Mouse (Mus musculus) megakaryocyte-erythroid progenitor cell, adult 5-6 weeks (primary cell): ENCODE data around the gene Endog. TPM values are rescaled to one million over a fixed set of nuclear protein-coding genes. Genes with fewer than 3 reads are reported as not detected.
"Not testable (repeated sequence)": the region's sequence is repeated elsewhere in the genome, so short reads cannot be mapped to it uniquely, and the experiment has no call there.

Source experiments
- ATAC-seq: replicated peaks from 2 replicates; pipeline ENCODE4 v1.8.0; 2016; ENCODE audit warnings: mild to moderate bottlenecking, inconsistent platforms; ENCODE audit not compliant: severe bottlenecking, poor library complexity, low FRiP score, low TSS enrichment
- total RNA-seq, 2 experiments: library from RNA; stranded (forward) in 1 of 2; stranded (reverse) in 1 of 2; fragments of 200-1000, 215-1000 nt in 1 of 2; fragments of >200 nt in 1 of 2; fragmentation: Nextera tagmentation in 1 of 2; gene quantifications; 2 replicates each; pipeline ENCODE4 v1.2.3; 2014 to 2017

Gene Endog
- total RNA-seq, 2 experiments from 2014 or later: 6.3 to 22.3 TPM

- peak; percentile 67; the same call in 1 of the 2 replicates for ATAC-seq
Observed at GRCm38 (mm10) chr2:30161809-30162208, 9.5 kb upstream of the Endog start.

GRCm38 (mm10) chr2:30164340-30164932 is 6.9 kb upstream of the Endog start:
- ATAC-seq: no peak

GRCm38 (mm10) chr2:30166677-30167076 is 4.6 kb upstream of the Endog start:
- no peak for ATAC-seq

GRCm38 (mm10) chr2:30171997-30172382 is 697 bp downstream of the Endog start:
- ATAC-seq: peak; percentile 17; the same call in 1 of the 2 replicates

GRCm38 (mm10) chr2:30173541-30174240 is 2.4 kb downstream of the Endog start:
- ATAC-seq: no peak

- ATAC-seq: no peak
Observed at GRCm38 (mm10) chr2:30175897-30176296, 4.6 kb downstream of the Endog start.

GRCm38 (mm10) chr2:30176561-30176960 is 5.3 kb downstream of the Endog start:
- ATAC-seq: no peak

GRCm38 (mm10) chr2:30177700-30178675 is 6.7 kb downstream of the Endog start, which contains the start of gene Spout1:
TSS of gene Spout1 (minus strand) at chr2:30178459.
- peak; percentile 99 for ATAC-seq

- not testable (repeated sequence) for ATAC-seq
Observed at GRCm38 (mm10) chr2:30178711-30179110, 7.4 kb downstream of the Endog start.

- no peak for ATAC-seq
Observed at GRCm38 (mm10) chr2:30182424-30182823, 11.1 kb downstream of the Endog start.

- ATAC-seq: no peak
Observed at GRCm38 (mm10) chr2:30183721-30184120, 12.4 kb downstream of the Endog start.

- ATAC-seq: peak; percentile 90
Observed at GRCm38 (mm10) chr2:30185276-30185675, 14.0 kb downstream of the Endog start.

- no peak; the same call in 1 of the 2 replicates for ATAC-seq
Observed at GRCm38 (mm10) chr2:30185681-30186080, 14.4 kb downstream of the Endog start.

GRCm38 (mm10) chr2:30191790-30192580 is 20.7 kb downstream of the Endog start:
- no peak for ATAC-seq

GRCm38 (mm10) chr2:30194656-30195055 is 23.4 kb downstream of the Endog start:
- no peak for ATAC-seq

- no peak for ATAC-seq
Observed at GRCm38 (mm10) chr2:30198021-30198420, 26.7 kb downstream of the Endog start.

GRCm38 (mm10) chr2:30199984-30200383 is 28.7 kb downstream of the Endog start:
- ATAC-seq: no peak

GRCm38 (mm10) chr2:30200388-30200925 is 29.2 kb downstream of the Endog start:
- no peak for ATAC-seq

- ATAC-seq: peak; percentile 43; the same call in 1 of the 2 replicates
Observed at GRCm38 (mm10) chr2:30203439-30203838, 32.1 kb downstream of the Endog start.
